Mouse (Mus musculus) mesoderm, embryonic 11.5 days (tissue): Measurements from ENCODE around the gene Zfp804a.

Experiments
- DNase-seq: peaks from one replicate; pipeline ENCODE4 v3.0.0-alpha.2; 2012; ENCODE audit warnings: low read depth, low spot score

Zfp804a gene

DNA sequence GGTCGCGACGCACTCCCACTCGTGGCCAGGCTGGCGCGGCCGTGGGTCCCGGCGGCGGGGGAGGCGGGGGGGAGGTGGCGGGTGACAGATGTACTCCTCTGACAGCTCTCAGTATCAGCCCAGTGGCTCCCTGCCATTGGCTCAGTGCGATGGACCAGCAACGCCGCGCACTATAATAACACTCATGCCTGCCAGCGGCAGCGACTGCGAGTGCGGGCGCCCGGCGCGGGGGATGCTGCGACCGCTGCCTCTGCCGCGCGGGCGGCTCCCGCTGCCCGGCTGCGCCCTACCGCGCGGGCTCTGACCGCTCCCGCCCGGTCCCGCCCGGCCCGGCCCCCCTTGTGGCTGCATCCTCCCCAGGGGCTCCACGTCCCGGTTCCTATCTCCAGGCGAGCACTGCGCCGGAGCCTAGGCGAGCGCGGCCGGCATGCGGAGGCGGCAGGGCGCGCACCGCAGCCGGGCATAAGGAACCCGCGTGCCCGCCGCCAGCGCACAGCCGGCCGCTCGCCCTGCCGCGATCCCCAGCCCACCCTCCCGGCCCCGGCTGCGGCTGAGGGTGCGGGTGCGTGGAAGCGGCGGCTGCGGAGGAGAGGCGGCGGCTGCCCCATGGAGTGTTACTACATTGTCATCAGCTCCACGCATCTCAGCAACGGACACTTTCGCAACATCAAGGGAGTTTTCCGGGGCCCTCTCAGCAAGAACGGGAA lies at the start of gene Zfp804a:
Zfp804a (plus strand) TSS at position 38 of the 707 bp plus-strand sequence.
- DNase-seq = peak; percentile 49

DNA sequence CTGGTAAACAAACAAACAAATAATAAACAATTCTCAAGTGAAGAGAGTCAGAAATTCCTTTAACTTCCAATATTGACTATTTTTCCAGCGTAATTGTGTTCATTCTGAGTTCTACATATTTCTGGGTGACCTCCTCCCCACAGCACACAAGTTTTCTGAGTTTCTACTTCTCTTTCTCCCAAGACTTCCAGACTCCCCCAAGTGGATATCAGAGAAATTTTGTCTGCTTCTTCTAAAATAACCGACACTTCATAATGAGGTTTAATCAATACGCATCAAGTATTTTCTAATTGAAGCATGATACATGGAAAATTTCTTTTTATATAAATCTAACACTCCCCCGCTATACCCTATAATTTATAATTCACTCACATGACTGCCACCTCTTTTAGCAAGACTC lies 1.4 kb upstream of the Zfp804a start:
- no peak for DNase-seq

DNA sequence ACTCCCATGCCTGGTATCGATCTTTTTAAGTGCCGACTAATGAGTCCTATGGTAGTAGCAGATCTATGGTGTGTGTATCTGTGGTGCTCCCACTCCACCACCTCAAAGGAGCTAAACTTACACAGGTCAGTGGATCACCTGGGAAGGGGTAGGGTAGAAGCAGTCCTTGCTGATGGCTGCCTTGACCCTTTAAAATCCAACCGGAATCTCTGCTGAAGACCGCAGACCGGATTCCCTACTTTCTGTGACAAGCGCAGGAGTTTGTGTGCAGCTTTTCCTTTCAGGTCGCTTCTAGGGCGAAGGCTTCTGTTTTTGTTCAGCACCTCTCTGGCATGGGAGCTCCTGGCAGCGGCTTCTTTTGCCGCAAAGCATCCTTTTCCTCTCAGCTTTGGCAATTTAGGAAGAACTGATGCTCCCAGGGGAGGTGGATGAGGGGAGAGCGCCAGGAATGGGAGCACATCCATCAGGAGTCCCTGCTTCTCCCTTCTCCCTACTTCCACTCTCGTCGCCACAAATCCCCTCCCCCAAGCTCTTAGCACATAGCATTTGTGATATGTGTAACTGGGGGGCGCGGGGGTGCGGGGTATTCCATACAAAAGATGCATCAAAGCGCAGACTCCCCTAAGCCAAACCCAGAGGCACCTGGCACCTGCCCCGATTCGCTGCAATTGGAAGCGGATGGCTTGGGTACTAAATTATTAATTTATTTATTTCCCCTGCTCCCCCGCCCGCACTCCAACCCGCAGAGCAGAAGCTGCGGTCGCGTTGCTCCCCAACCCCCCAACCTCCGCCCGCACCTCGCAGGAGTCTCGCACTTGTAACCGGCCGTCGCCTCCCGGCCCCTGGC lies 461 bp upstream of the Zfp804a start:
- peak; percentile 44 for DNase-seq

DNA sequence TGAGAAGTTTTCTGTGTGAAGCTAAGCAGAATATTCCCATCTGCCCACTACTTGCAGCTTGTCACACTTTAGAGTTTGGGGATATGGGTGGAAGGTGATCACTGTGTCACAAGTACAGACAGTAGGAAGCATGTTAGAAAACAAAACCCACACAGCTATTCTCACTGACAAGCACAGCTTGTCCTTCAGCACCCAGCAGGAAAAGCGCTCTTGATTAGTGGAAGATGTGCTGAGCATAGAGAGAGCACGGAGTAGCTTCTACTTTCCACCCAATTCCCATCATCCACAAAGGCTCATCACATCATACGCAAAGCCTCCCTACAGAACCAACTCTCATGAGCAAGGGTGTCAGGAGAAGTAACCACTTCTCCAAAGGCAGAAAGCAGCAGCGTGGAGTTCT lies 1.4 kb downstream of the Zfp804a start:
- peak; percentile 4 for DNase-seq

DNA sequence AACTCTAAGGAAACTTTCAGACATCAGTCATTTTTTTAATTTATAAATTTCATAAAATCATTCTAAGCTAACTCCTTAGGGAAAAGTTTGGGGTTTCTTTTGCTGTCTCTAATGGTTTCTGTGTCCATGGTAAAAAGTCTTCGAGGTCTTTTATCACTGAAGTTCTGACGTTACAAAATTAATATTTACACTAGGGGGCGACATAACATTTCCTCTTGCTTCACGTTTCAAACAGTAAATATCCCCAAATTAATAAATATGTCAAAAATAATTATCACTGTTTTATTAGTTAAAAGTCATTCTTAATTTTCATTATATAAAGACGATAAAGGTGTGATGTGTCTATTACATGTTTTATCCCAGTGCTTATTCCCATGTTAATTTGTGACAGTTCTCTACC lies 11.6 kb downstream of the Zfp804a start:
- DNase-seq = no peak

DNA sequence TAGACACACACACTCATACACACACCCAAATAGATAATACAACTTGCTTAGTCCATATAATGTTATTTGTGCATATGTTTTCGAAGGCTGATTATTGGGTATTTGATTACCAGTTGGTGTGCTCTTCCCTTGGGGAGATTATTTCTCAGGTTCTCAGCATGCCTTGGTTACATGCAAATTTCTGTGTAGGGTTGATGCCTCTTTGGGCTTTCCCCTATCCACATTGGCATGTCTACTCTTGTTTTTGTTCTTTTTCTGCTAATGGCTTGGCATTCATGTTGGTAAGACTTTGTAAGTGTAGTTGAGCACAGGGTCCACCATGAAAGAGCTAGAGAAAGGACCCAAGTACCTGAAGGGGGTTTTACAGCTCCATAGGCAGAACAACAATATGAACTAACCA lies 14.9 kb downstream of the Zfp804a start:
- DNase-seq = no peak

DNA sequence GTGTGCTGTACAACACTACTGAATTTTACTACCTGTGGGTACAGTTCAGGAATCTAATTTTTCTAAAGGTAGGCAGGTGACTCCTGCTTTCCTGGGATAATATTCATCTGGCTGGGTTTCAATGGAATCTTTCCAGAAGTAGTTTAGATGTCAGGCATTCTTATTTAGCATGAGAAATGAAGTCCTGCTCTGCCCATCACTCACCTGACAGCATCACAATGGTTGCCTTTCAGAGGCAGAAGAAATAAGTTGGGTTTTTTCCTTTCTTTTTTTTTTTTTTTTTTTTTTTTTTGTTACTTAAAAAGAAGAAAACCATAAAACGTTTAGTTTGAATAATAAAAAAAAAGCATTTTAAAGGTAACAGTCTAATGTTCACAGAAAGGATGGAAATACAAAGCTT lies 16.1 kb downstream of the Zfp804a start:
- DNase-seq = no peak

DNA sequence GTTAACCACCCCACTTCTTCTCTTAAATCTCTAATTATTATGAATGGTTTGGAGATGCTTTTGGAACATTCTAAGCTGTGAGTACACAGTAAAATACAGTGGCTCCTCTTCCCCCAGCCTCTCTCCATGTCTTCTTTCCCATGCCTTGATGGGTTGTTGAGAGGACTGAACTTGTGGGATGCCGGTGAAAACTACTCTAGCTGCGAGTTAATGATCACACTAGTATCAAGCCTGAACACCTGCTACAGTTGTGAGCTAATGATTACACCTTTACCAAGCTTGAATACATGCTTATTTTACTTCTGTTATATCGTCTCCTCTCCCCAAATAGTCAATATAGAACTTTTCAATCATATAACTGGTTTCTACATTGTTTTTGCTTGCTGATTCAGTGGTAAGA lies 23.9 kb downstream of the Zfp804a start:
- no peak for DNase-seq

DNA sequence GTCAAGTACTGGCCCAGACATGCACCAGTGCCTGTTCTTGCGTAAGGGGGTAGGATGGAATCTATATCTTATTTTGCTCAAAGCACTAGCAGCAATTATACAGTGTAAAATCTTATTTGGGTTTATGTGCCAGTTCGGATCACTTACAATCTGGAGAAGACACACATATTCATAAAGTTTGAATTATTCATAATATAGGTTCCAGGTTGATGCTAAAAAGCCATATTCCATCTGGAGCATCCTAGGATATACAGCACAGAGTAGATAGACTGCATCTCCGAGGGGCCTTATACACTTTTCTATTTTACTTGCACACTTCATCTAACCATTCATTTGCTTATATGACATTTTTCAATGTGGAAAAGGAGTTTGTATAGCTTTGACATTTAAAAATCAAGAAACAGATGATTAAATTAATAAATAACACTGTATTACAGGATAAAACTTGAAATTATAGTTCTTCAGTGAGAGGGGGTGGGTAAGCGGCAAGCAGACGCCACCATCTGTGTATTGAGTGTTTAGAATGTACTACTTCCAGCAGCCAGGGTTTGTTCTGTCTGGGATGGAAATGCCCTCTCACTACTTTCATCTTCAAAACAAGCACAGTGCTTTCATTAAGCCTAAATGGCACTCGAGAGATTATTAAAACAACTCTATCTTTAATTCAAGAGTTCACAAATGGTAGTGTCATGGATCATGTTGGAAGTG lies 25.4 kb downstream of the Zfp804a start:
- no peak for DNase-seq

DNA sequence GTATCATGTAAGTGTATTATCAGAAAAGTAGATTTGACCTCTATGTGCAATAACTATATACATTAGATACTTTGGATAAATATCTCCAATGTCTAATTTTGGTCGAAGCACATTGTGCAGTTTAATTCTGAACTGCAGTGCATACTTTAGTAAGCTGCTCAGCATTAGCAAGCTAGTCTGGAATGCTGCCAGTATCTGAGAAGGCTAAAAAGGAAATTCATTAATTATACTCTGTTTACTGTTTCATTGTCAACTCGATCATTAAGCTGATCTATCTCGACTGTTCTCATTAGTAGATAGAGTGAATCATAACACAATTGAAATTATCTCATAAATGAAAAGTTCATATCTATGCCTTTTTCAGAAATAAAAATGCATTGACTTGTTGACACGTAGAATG lies 27.7 kb downstream of the Zfp804a start:
- no peak for DNase-seq

DNA sequence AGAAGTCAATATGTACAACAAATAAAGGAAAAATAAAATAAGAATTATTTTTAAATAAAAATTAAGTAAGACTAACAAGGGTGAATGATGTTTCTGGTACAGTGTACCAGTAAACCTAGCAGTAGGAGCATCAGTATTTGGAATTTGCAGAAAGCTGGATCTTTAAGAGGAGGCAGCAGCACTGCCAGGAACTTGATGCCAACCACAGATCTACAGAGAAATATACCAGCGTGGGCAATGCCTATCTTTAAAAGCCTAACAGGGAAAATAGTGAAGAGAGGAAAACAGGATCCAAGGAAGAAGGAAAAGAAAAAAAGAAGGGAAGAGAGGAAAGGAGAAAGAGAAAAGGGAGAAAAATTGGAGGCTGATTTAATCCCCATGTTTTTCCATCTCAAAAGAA lies 60.1 kb downstream of the Zfp804a start:
- no peak for DNase-seq

DNA sequence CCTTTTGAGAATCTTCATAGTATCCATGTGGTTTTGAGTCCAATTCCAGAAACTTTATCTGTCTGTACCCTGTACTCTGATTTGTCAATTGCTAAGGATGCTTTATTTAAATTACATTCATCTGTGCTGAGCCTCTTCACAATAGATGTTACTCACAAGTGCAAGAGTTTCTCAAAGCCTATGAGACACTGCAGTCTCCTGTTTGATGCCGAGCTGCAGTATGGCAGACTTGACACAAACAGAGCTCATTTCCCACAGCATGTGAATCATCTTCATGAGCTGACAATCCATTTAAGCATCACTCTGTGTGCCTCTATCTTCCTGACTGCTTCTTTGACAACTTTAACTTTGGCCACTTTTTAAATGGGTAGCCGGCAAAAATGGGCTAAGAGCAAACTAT lies 60.6 kb downstream of the Zfp804a start:
- DNase-seq = no peak

DNA sequence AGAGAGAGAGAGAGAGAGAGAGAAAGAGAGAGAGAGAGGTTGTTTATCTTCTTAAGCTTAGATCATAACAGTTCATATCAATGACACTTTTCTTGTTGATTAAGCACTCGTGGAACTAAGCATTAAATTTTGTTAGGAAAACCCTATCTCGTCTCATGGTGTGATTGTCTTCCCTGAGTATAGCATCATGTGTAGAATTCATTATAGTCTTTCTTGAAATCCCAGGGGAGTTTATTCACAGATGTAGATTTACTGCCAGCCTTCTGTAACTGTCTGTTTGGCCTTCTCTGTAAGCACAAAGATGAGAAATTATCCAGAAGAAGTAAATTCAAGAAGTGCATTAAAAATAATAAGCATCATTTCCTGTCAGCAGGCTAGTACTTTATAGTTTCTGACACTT lies 66.6 kb downstream of the Zfp804a start:
- no peak for DNase-seq

DNA sequence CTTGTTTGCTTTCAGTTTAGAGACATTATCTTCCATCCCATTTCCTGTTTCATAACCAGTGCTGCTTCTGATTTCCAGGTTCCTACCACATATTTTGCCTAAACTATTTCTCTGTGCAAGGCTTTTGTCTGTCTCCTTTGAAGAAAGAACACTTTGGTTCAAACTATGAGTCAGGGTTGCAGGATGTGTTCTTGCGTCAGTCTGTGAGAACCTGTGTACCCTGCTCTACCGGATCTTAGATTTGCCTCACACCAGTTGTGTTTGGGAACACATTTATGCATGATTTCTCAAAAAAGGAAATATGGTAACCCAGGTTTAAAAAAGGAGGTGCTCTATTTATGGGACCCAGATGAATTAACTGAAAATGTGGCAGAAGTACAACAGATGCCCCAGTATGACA lies 125.7 kb downstream of the Zfp804a start:
- DNase-seq = no peak

DNA sequence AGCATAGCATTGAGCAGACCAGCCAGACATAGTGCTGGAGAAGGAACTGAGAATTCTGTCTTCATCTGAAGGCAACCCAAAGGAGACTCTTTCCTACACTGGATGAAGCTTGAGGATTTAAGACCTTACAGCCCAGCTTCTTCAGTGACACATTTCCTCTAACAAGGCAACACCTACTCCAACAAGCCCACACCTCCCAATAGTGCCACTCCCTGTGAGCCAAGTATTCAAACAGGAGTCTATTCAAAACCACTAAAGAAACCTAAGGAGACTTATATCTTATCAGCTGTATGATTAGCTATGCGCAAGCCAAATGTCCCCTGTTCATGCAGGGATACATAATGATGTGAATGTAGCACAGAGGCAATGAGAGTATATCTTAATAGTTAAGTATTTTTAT lies 128.0 kb downstream of the Zfp804a start:
- no peak for DNase-seq

DNA sequence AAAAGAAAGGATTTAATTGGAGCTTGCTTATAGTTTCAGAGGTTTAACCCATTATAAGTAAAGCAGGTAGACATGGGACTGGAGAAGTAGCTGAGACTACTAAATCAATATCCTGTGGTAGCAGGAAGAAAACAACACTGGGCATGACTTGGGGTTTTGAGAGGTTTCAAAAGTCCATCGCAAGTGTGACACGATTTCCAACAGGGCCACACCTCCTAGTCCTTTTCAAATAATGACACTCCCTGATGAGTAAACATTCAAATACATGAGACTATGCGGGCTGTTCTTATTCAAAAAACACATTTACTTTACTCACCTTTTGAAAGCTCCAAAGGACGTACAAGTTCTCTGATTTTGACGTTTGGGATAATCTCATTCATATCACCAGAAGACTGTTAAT lies 146.9 kb downstream of the Zfp804a start:
- DNase-seq = no peak

DNA sequence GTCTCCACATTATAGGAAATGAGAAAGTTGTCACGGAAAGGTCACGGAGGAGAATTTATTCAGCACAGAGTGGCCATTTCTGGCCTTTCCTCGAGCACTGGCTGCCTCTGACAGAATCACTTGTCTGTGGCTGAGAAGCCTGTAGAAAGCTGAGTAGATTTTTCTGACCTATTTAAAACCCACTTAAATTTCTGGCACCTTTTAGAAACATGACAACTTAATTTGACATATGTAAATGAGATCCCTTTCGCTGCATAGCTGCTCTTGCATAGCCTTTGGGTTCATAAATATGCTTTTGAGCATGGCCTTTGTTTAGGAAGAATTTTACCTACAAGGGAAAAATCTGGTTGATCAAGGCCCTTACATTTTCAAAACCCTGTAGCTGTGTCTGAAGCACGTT lies 147.6 kb downstream of the Zfp804a start:
- no peak for DNase-seq

DNA sequence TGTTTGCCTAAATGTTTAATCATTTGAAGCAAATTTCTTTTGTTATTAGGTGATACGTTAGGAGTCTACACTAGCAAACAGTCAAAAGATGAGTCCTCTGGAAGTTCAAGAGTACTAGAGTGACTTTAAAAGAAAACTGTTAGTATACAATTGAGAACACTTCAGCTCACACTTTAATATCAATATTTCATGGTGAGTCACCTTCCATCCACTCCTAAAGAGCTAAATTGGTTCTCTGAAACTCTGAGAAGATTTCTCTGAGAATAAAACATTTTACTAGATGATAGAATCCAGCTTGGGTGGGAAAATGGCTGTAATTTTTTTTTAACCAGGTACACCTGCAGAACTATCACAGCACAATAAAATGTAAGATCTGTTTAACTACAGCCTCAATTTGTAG lies 157.6 kb downstream of the Zfp804a start:
- DNase-seq = no peak

DNA sequence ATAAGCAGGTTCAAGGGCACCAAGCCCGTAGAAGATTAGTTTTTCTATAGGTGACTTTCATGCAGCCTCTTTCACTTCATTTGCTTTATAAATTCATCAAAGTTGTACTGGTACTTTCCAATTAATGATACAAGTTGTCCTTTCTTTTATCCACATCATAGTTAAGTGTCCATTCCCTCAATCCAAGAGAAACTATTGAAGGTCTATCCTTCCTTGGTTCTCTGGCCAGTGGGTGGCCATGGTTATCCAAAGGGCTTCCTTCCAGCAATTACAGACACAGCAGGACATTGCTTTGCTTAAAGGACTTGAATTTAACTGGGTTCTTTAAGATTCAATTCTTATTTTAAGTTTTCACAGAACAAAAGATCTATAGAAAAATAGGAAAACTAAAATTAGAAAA lies 158.9 kb downstream of the Zfp804a start:
- DNase-seq = no peak

DNA sequence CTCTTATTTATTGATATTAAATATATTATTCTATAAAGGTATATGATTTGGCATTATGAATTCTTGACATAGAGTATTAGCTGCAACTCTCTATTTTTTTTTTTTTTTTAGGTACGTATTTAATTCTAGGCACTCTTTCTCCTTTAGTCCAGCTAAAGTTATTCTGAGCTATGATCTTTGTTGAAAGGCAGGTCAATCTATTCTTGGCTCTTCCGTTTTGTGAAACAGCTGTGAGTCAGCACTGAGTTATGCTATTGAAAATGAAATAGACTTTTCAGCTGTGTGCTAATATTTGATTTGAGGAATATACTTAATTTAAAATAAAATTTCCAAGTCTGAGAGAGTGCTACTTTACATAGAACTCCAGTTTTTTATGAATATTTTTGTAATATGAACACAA lies 164.9 kb downstream of the Zfp804a start:
- no peak for DNase-seq

DNA sequence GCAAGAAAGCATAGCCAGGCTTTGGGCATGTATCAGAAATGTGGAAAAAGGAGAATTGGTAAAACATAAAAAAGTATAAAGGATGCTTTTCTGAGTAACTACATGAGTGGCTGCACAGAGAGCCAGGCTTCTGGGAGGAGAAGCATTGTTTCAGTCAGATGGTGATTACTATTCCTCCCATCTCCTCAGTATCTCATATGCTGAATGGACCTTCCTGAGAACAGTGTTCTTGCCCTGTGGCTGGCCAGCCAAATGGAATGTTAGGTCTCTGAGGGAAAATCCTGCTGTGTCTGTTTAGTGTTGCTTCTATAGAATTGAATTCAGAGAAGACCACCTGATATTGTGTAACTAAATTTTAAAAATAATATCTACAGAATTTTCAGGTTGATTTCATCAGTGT lies 193.0 kb downstream of the Zfp804a start:
- no peak for DNase-seq

DNA sequence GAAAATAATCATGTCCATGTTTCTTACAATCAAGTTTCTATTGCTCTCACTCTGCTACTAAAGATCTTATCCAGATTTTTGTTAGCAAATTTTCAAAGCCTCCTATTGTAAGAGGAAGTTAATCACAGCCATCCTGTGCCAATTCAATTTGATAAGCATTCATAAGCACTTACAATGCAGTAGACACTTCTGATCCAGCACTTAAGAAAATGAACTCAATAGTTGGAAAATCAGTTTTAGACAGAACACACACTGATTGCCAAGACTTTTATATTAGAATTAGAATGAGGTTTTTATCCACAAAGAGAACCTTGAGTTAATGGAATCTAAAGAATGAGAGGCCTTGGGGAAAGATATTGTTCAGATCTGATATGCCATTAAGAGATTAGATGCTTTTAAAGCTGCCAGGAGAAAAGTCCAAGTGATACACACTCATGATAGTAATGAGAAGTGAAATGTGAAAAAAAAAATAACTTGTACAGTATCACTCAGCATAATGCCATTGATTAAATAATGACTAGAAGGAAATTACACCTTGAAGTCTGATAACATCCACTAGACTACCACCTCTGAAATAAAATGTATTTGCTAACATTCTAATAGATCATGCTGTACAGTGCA lies 194.0 kb downstream of the Zfp804a start:
- DNase-seq = no peak
